Mouse (Mus musculus): ENCODE measurements around the gene Col6a4. TPM values are rescaled to one million over a fixed set of nuclear protein-coding genes. Genes with fewer than 3 reads are reported as not detected.

Gene Col6a4
- total RNA-seq, 2 experiments from 2014 or later, result not detected

DNA sequence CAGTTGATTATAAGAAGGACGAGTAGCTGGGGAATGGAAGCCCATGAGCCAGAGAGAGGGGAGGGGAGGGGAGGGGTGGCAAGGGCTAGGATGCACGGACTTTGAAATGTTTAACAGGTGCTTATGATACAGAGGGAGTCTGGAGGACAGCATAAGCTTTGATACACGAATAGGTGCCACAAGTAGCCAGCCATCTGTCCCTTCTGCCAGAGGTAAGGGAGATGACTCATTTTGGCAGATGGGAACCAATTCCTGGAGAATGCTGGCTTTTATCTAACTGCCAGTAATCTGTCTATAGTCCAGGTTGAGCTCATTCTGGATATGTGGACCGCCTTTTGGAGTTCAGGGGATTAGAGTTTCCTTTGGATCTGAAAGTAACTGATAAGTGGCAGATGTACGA, 20.3 kb downstream of the Col6a4 start:
- DNase-seq, result no peak
- intact Hi-C loops (cut with DNase I), result no loop called here

GRCm38 (mm10) chr9:106073956-106074355, 22.6 kb downstream of the Col6a4 start:
- no peak for DNase-seq
- intact Hi-C loops (cut with DNase I), result no loop called here

DNA sequence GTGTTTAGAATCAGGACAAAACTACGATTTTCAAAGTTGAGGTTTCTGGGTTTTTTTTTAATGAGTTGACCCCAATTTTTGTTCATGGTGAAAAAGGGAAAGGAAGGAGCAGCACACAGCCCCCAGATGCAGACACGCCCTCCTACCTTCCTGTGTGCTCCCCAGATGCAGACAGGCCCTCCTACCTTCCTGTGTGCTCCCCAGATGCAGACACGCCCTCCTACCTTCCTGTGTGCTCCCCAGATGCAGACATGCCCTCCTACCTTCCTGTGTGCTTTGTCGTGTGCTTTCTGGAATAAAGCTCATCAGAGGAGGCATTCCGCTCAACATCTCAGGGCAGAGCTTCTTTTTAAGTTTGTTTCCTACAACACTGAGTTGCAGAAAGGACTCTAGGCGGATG, 24.9 kb downstream of the Col6a4 start:
- intact Hi-C loops (cut with DNase I), result no loop called here
- no peak for DNase-seq

DNA sequence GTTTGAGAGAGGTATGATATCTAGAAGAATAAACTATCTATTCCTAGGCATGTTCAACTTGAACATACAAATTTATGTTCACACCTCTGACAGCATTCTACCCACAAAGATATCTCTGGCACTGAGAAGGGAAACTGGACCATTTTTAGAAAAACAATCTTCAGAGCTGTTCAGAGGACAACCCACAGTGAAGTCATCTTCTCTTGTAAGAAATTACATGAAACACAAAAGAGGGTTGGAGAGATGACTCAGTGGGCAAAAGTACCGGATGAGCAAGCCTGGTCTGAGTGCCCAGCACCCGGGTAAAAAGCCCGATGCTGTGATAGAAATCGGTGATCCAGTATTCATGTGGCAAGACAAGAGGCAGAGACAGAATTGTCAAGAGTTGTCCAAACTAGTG, 43.1 kb downstream of the Col6a4 start:
- intact Hi-C loops (cut with DNase I), result no loop called here

DNA sequence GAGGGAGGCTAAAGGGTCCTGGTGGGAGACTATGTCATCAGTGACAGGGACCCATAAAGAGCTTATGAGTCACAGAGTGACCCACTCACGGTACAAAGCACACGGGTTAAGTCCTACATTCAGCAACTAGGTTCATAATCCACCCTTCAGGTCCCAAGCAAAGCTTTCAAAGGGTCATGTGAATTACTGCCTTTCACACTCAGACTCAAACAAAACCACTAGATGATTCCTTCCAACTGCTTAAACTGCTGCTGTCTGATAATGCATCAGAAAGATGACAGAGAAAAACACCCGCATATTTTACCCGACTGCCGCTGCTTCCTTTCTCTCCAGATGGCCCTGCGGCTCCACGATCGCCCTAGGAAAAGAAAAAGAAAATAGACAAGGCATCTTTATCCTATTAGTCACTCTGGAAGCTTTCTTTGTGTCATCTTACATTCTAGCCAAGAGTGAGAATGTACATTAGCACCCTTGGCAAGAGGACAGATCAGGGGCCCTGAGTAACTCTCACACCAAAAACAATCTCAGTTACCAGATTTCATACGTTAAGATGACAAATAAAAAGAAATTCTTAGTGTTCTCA, 52.6 kb downstream of the Col6a4 start:
- no peak for DNase-seq
- intact Hi-C loops (cut with DNase I), result no loop called here

More for the DNA sequence above, 43.1 kb downstream of the Col6a4 start:
- no peak for DNase-seq

GRCm38 (mm10) chr9:106039915-106040659, 56.5 kb downstream of the Col6a4 start:
- DNase-seq, result no peak
- intact Hi-C loops (cut with DNase I), result loop anchor here (5.0 kb wide), 1 partner anchor 348 kb away; no protein-coding TSS in a partner anchor

GRCm38 (mm10) chr9:106039276-106039675, 57.3 kb downstream of the Col6a4 start:
- intact Hi-C loops (cut with DNase I), result loop anchor here (5.0 kb wide), 1 partner anchor 347 kb away; no protein-coding TSS in a partner anchor
- no peak for DNase-seq

DNA sequence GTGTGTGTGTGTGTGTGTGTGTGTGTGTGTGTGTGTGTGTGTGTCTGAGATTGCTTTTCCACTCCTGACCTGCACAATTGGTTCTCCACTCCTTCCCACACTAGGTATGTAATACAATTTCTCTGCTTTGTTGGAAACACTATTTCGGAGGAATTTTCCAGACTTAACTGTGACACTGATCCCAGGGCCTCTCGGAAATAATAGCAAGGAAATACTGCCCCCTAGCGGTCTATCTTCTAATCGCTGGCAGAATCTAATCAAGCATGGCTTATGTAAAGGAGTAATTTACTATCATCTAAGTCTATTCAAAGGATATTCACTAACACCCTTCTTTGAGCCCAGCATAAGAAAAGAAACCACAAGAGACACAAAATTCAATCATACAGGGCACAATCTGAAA, 57.7 kb downstream of the Col6a4 start:
- intact Hi-C loops (cut with DNase I), result loop anchor here (5.0 kb wide), 1 partner anchor 347 kb away; no protein-coding TSS in a partner anchor
- DNase-seq, result peak; percentile 31 to 41

DNA sequence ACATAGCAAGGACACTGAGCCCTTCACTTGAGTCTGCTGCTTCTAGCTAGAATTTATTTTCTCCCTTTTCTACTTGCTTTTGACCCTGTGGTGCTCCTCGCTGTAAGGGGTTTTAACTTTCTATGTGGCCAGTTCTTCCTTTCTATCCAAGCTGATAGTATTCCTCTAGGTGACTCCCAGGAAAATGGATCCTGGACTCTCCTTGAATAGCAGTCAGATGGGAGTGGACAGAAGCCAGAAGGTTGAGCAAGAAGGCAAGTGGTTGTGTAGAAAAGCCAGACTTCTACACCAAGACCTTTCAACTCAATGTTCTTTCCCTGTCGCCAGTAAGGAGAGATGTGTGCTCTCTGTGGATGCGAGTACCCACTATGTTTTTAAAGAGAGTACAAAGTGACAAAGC, 80.9 kb downstream of the Col6a4 start:
- no peak for DNase-seq
- intact Hi-C loops (cut with DNase I), result no loop called here

DNA sequence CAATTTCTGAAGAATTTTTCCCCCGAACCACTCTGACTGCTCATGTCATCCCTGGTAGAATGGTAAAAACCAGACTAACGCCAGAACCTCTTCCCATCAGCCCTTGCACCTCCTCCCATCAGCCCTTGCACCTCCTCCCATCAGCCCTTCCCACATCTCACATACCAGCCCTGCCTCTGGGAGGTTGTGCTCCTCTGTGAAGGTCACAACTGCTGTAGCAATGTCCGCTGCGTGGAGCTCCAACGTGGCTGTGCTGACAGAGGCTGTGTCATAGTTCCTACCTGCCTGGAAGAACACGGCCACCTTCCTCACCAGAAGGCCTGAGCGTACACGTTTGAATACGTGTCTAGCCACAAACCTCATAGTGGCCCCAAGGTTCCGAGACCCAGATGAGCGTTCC, 83.4 kb downstream of the Col6a4 start:
- DNase-seq, result no peak
- intact Hi-C loops (cut with DNase I), result no loop called here

DNA sequence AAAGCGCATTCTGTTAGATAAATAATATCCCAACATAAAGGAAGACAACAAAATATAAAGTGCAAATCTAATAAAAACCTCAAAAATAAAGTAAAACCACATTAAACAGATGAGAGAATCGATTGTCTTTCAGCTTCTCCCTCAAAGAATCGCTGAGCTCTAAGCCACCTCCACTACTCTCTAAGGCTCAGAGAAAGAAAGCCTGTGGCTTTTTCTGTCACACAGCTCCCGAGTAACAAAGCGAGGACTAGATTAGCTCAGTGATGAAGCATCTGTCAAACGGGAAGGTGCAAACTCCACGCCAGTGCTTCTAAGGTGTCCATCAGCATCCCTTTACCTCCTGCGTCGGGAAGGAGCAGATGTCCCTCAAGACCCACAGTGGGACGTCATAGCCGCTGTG, 98.6 kb downstream of the Col6a4 start:
- intact Hi-C loops (cut with DNase I), result no loop called here
- no peak for DNase-seq

DNA sequence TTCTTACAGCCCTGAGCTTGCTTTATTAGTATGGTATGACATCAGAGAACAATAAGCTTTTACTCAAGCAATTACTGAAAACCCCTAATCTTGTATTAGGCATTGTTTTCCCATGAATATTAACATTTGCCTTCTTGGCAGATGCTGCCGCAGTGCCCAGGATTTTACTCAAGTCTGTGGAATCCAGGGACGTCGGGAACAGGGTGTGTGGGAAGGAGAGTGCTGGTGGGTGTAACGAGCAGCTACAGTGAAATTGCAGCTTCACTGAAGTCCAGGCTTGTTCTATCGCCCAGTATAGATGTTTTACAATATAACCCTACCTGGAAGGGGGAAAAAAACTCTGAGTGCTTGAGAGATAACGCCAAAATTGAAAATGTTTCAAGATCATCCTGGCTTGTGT, 104.2 kb downstream of the Col6a4 start:
- intact Hi-C loops (cut with DNase I), result no loop called here
- no peak for DNase-seq

- intact Hi-C loops (cut with DNase I), result no loop called here
Observed at GRCm38 (mm10) chr9:105990099-105990498, 106.5 kb downstream of the Col6a4 start.

GRCm38 (mm10) chr9:105989468-105989867, 107.1 kb downstream of the Col6a4 start:
- no peak for DNase-seq
- intact Hi-C loops (cut with DNase I), result loop anchor here (2.0 to 5.0 kb wide), 2 partner anchors 132 to 295 kb away; no protein-coding TSS in a partner anchor

More at GRCm38 (mm10) chr9:105990099-105990498, 106.5 kb downstream of the Col6a4 start:
- no peak for DNase-seq

- peak in 1 of 2 experiments; percentile 12 for DNase-seq
- intact Hi-C loops (cut with DNase I), result loop anchor here (2.0 to 5.0 kb wide), 2 partner anchors 131 to 293 kb away; no protein-coding TSS in a partner anchor
Observed at GRCm38 (mm10) chr9:105988096-105988495, 108.5 kb downstream of the Col6a4 start.

GRCm38 (mm10) chr9:105984931-105985519, 111.6 kb downstream of the Col6a4 start:
- no peak for DNase-seq
- intact Hi-C loops (cut with DNase I), result loop anchor here (5.0 kb wide), 1 partner anchor 128 kb away; no protein-coding TSS in a partner anchor

DNA sequence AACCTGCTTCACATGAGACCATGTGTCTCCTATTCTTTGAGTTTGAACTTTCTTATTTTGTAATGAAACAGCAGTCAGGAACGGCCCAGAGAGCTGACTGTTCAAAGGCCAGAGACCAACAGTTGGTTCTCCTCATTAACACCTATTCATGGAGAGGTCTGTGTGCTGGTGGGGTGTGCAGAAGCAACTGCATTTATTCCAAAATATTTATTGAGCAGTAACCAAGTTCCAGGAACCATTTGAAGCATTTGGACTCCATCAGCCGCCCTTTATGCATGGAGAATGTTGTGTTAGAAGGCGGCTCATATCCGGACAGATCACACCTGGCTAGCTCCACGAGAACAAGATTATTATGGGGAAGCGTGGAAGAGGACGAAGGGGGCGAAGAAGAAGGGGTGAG, 118.1 kb downstream of the Col6a4 start:
- no peak for DNase-seq
- intact Hi-C loops (cut with DNase I), result no loop called here

DNA sequence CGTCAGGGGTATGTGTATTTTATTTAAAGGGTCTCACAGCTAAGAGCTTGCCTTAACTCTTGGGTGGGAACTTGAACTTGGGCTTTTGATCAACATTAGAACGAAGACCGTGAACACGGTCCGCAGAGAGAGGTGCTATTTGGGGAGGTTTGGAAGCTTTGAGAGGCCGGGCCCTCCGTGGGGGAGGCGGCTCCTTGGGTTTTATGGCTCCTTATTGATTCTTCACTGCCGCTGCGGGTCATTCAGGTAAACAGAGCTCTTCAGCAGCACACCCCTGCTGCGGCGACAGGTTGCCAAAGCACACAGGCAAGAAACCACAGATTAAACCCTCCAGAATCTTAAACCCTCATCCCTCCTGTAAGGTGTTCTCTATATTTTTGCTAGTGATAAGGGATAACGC, 119.7 kb downstream of the Col6a4 start:
- intact Hi-C loops (cut with DNase I), result no loop called here
- no peak for DNase-seq

DNA sequence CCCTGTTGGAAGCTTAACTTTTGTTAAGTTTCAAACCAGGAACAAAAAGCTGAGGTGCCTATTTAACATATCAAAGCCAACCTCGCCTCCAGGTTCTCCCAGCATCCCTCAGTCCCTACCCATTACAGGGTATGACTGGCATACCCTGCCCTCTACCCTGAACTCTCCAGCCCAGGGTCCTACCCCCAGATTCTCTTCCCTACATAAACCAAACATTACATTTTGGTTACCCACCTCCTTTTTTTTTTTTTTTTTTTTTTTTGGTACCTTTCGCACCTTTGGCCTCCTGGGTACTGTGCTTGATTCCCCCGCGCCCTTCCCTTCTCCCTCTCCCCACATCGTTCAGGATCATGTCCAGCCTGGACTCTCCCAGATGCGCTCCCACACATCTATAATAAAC, 120.3 kb downstream of the Col6a4 start:
- DNase-seq, result no peak
- intact Hi-C loops (cut with DNase I), result no loop called here

DNA sequence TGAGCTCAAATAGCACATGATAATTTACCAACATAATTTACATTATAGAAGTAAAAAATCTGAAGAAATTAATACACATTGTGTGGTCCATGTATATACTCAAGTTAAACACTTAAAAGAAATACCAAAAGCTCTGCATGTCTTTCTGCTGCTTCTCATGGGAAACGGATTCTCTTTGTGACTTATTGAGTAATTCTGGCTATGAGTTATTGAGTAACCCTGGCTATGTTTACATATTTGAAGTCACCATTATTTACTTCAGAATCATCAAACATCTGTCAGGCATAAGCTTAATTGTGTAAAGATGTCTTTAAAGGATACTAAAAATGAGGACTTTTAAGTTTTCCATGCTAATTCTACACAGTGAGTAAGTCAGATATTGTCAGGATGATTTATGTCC, 122.8 kb downstream of the Col6a4 start:
- DNase-seq, result no peak
- intact Hi-C loops (cut with DNase I), result no loop called here

DNA sequence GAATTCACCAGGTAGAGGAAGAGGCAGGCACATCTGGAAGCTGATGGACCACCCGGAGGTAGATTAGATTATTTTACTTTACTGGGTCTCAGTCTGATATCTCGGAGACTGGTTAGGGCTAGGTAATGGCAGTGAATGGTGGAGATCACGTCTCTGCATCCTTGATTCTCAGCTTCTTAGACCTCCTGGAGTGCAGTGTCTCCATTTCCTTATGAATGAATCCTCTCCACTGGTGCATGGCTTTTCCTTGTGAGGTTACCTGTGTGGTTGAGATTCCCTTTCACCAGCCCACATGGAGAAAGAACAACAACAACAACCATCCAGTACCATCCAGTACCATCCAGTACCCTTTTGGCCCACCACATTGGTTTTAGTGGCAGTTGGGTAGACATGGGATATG, 124.6 kb downstream of the Col6a4 start:
- no peak for DNase-seq
- intact Hi-C loops (cut with DNase I), result no loop called here
